Mouse (Mus musculus) intestine, embryonic 14.5 days (tissue): Measurements from ENCODE around the gene Hfe. TPM values are rescaled to one million over a fixed set of nuclear protein-coding genes. Genes with fewer than 3 reads are reported as not detected.
"Not testable (repeated sequence)": the region's sequence is repeated elsewhere in the genome, so short reads cannot be mapped to it uniquely, and the experiment has no call there.

Experiments
- ATAC-seq: fragments of 200-750 bp; cut with Nextera tagmentation; replicated peaks from 2 replicates; pipeline ENCODE4 v1.8.0; 2017; ENCODE audit warnings: low read depth, moderate number of reproducible peaks, moderate TSS enrichment, moderate library complexity; ENCODE audit not compliant: low FRiP score, low TSS enrichment
- DNase-seq: peaks from one replicate; pipeline ENCODE4 v3.0.0-alpha.2; 2018; ENCODE audit warnings: low spot score
- H3K27ac ChIP-seq: fragments of 300-500 bp; sonication (generic); 2 replicates; pipeline ENCODE4 v1.5.1; 2014; ENCODE audit warnings: low read depth, mild to moderate bottlenecking, control low read depth
- H3K27me3 ChIP-seq: fragments of 300-500 bp; sonication (generic); replicated peaks from 2 replicates; pipeline ENCODE4 v1.6.1; 2014; ENCODE audit warnings: low read length, control low read depth; ENCODE audit not compliant: control insufficient read depth, insufficient read depth
- H3K36me3 ChIP-seq: fragments of 300-500 bp; sonication (generic); 2 replicates; pipeline ENCODE4 v1.6.1; 2014; ENCODE audit warnings: low read length, control low read depth; ENCODE audit not compliant: control insufficient read depth, insufficient read depth
- H3K4me1 ChIP-seq: fragments of 300-500 bp; sonication (generic); replicated peaks from 2 replicates; pipeline ENCODE4 v1.6.1; 2014; ENCODE audit warnings: low read length, control low read depth, mixed read lengths; ENCODE audit not compliant: control insufficient read depth, insufficient read depth
- H3K4me2 ChIP-seq: fragments of 300-500 bp; sonication (generic); 2 replicates; pipeline ENCODE4 v1.6.1; 2014; ENCODE audit warnings: low read length
- H3K4me3 ChIP-seq: fragments of 300-500 bp; sonication (generic); 2 replicates; pipeline ENCODE4 v1.5.1; 2014; ENCODE audit warnings: low read depth, low read length, control low read depth, mixed read lengths
- H3K9ac ChIP-seq: fragments of 300-500 bp; sonication (generic); 2 replicates; pipeline ENCODE4 v1.6.1; 2014; ENCODE audit warnings: mild to moderate bottlenecking, low read length
- H3K9me3 ChIP-seq: fragments of 300-500 bp; sonication (generic); 2 replicates; pipeline ENCODE4 v1.6.1; 2016; ENCODE audit warnings: low read length, control low read depth; ENCODE audit not compliant: control insufficient read depth
- WGBS: fragments of 180-500 bp; shearing (Covaris S2); extraction: QIAGEN DNeasy Blood & Tissue Kit; methylation state at CpG from one replicate; pipeline ENCODE4 v1.1.7; 2014; 5-methylcytosine and 5-hydroxymethylcytosine counted together
- polyA plus RNA-seq: library from polyadenylated mRNA; unstranded; fragments of >200 nt; fragmentation: Nextera tagmentation; extraction: Ambion mirVana; gene quantifications from 2 replicates; pipeline ENCODE4 v1.2.1, GENCODE M21; 2014

Gene Hfe
- polyA plus RNA-seq, 1 experiment from 2014 or later: 7.8 TPM

DNA sequence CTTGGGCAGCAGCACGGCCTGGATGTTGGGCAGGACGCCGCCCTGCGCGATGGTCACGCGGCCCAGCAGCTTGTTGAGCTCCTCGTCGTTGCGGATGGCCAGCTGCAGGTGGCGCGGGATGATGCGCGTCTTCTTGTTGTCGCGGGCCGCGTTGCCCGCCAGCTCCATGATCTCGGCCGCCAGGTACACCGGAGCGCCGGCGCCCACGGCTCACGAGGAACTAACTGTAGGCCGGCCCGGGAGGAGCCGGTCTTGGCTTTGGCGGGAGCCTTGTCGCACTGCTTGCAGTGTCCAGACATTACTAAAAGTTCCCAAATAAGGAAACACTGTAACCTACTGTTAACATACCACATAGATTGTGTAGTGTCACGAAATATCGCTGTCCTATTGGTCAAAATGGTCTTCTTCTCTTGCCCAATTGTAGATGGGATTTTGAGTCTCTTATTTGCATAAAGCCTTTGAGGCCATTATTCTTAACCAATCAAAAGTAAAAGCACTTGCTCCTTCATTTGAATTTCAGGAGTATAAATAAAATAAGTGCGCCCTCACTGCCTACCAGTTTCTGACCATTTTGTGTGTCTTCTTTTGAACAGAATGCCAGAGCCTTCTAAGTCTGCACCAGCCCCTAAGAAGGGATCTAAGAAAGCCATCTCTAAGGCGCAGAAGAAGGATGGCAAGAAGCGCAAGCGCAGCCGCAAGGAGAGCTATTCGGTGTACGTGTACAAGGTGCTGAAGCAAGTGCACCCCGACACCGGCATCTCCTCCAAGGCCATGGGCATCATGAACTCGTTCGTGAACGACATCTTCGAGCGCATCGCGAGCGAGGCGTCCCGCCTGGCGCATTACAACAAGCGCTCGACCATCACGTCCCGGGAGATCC is 35.8 kb upstream of the Hfe start, which contains the start of gene Hist1h2bb:
Gene Hist1h2bb, plus strand, starts transcription at position 534 of the 880 bp plus-strand sequence.
- peak within 1 kb of the TSS; percentile 92 for H3K4me2 ChIP-seq
- peak within 1 kb of the TSS; percentile 89 for H3K9ac ChIP-seq
- under 1% methylated on average over 38 of the region's 58 CpGs for WGBS
- ATAC-seq: peak; percentile 89
- not testable (repeated sequence) for H3K36me3 ChIP-seq, H3K27me3 ChIP-seq, H3K9me3 ChIP-seq
- peak; percentile 91 for DNase-seq
- H3K4me1 ChIP-seq: peaks cover 19% of the 10 kb centered on the region
- peak within 1 kb of the TSS; percentile 44 for H3K4me3 ChIP-seq
- peak within 1 kb of the TSS; percentile 100 for H3K27ac ChIP-seq

DNA sequence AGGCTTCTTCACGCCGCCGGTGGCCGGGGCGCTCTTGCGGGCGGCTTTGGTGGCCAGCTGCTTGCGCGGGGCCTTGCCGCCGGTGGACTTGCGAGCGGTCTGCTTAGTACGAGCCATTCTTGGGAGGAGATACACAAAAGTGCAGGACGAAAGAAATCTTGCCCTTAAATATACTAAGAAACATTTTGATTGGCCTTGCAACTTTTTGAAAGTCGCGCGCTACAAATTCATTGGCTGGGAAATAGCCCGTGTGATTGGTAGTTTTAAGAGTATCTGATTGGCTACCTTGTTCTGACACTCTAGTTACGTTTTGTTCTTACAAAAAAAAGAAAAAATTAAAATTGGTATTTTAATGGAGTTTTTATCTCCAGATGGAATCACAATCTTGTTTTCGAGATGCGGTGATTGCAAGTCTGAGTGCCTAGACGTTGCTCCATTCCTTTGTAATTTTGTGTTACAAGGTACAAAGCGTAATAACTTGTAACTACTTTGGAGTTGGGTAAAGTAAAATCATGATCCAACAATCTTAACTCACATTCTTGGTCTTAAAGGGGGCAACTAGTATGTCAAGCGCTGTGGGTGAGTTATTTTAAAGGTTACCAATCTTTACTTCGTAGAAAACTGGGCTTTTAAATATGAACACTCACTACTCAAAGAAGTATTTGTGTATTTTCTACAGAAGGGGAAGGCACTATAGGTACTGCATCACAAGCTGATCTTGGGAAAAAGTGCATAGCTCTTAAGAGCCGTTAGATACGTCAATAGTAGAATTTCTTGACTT is 34.9 kb upstream of the Hfe start, which contains the start of gene Hist1h3c:
Gene Hist1h3c, minus strand, starts transcription at position 222 of the 781 bp plus-strand sequence.
- WGBS: under 1% methylated on average over 21 of the region's 28 CpGs
- Histone ChIP-seq H3K36me3 (no peaks in the 10 kb centered on the region), H3K27me3 (no peaks in the 10 kb centered on the region), H3K9ac (peak within 1 kb of the TSS; percentile 89), H3K4me2 (peak within 1 kb of the TSS; percentile 92), H3K27ac (peak within 1 kb of the TSS; percentile 100), H3K4me1 (peaks cover 20% of the 10 kb centered on the region), H3K4me3 (peak within 1 kb of the TSS; percentile 44), H3K9me3 (no peaks in the 10 kb centered on the region)
- DNase-seq: peak; percentile 88
- peak; percentile 67 for ATAC-seq

DNA sequence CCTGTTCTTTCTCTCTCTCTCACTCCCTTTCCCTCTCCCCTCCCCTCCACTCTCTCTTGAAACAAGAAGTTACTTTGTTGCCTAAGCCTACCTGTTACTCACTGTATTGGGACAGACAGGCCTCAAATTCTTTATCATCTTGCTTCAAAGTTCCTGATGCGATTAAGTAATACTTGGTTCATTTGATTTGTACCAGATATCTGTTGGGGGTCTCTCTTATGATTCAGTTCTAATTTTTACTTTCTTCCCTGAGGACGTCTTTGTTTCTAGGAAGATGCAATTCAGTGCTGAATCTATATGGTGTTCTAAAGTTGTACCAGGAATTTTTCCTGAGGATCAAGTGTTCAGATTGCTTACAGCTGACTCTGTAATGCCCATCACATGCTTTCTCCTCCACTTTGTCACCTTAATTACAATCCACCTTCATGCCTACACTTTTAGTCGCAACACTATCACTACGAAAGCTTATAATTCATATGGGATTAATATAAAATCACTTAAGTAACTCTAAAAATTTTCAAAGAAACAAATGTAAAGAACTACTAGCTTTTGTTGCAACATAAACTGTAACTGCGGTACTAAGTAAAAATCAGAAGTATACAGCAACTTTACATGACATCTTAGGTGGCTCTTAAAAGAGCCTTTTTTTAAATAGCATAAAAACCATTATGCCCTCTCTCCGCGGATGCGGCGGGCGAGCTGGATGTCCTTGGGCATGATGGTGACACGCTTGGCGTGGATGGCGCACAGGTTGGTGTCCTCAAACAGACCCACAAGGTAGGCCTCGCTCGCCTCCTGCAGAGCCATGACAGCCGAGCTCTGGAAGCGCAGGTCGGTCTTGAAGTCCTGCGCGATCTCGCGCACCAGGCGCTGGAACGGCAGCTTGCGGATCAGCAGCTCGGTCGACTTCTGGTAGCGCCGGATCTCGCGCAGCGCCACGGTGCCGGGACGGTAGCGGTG is 34.0 kb upstream of the Hfe start:
- no peak for DNase-seq
- ATAC-seq: no peak
- Histone ChIP-seq H3K4me3 (peak overlapping the region; percentile 44), H3K27me3 (no peaks in the 10 kb centered on the region), H3K27ac (peak overlapping the region; percentile 100), H3K9ac (peak overlapping the region; percentile 67), H3K9me3 (no peaks in the 10 kb centered on the region), H3K4me2 (peak overlapping the region; percentile 92), H3K36me3 (no peaks in the 10 kb centered on the region), H3K4me1 (peaks cover 23% of the 10 kb centered on the region)
- 4% methylated on average over 13 of the region's 36 CpGs for WGBS

DNA sequence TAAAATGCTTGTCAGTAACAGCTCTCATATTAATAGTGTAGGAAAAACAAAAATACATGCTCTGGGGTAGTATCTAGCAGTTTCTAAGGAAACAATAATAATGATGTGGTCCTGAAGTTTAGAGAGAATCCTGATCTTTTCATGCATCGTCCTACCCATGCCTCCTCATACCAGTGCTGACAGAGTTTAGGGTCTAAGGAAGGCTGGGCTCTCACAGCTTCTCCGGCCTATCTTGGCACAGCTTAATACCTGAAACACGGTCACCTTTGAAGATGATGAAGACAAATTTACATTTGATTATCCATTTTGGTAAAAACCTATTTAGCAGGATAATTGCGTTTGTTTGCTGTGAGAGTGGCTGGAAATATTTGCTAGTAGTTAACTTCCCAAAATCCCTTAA is 33.3 kb upstream of the Hfe start:
- Histone ChIP-seq H3K4me3 (peak overlapping the region; percentile 44), H3K27me3 (no peaks in the 10 kb centered on the region), H3K4me1 (peaks cover 23% of the 10 kb centered on the region), H3K9me3 (no peaks in the 10 kb centered on the region), H3K9ac (peak overlapping the region; percentile 67), H3K4me2 (peak overlapping the region; percentile 92), H3K27ac (peak overlapping the region; percentile 100), H3K36me3 (no peaks in the 10 kb centered on the region)
- DNase-seq (no peak), ATAC-seq (no peak)
- WGBS: 35% methylated on average over 4 of the region's 4 CpGs

DNA sequence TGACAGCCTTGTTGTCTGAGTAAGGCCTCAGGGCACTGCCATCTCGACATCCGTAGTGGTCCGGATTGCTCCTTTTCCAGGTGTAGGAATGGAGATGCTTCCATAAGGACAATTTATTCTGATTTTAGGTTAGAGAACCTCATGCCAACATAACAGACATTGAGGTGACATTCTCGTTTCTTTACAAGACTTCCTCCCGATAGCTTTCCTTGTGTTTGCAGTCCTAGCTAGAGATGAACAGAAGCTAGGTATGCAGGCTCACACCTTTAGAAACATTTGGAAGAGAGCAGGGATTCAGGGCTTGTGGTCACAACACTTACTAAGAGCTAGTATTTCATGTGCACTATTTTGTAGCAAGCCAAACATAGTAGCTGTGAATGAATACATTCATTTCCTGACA is 32.6 kb upstream of the Hfe start:
- DNase-seq (no peak), ATAC-seq (no peak)
- Histone ChIP-seq H3K4me3 (no peak overlapping the region), H3K9me3 (no peaks in the 10 kb centered on the region), H3K27ac (no peak overlapping the region), H3K4me2 (no peak overlapping the region), H3K4me1 (peaks cover 20% of the 10 kb centered on the region), H3K27me3 (no peaks in the 10 kb centered on the region), H3K36me3 (no peaks in the 10 kb centered on the region), H3K9ac (no peak overlapping the region)
- 83% methylated on average over 5 of the region's 5 CpGs for WGBS

DNA sequence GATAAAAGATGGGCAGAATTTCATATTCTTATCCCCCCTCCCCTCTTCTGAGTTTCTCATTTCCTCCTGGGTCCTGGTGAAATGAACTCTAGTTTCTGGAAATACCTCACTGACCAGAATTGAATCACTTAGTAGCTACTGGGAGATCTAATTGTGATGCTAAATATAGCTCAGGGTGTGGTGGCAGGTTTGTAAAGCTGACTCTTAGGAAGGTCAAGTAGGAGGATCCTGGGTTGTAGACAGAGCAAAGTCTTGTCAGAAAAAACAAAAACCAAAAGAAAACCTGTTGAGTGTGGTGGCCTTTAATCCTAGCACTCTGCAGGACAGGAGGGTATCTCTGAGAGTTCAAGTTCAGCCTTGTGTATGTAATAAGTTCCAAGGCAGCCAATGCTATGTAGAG is 31.4 kb upstream of the Hfe start:
- no peak overlapping the region for H3K4me3 ChIP-seq
- no peaks in the 10 kb centered on the region for H3K27me3 ChIP-seq
- no peaks in the 10 kb centered on the region for H3K9me3 ChIP-seq
- DNase-seq (no peak), ATAC-seq (no peak)
- no peak overlapping the region for H3K9ac ChIP-seq
- no peak overlapping the region for H3K4me2 ChIP-seq
- H3K36me3 ChIP-seq: no peaks in the 10 kb centered on the region
- H3K27ac ChIP-seq: no peak overlapping the region
- H3K4me1 ChIP-seq: peaks cover 20% of the 10 kb centered on the region

DNA sequence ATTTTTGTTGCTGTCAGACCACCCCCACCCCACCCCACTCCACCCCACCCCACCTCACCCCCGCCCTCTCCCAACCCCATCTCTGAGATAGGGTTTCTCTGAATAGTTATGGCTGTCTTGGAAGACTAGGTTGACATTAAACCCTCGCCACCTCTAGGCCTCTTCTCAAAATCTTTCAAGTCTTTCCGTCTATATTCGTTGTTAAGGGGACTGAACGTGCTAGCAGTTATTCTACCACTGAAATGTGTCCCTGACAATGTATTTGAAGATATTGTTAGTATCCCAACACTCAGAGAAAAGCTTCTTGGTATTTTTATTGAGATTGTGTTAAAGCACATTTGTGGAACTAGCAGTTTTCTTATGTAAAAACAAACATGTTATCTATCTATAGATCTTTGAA is 30.3 kb upstream of the Hfe start:
- no peak overlapping the region for H3K9ac ChIP-seq
- peak overlapping the region; percentile 97 for H3K27ac ChIP-seq
- no peak for DNase-seq

More for the DNA sequence above, 30.3 kb upstream of the Hfe start:
- H3K27me3 ChIP-seq: no peaks in the 10 kb centered on the region
- H3K4me2 ChIP-seq: peak overlapping the region; percentile 62
- H3K9me3 ChIP-seq: no peaks in the 10 kb centered on the region
- H3K4me3 ChIP-seq: no peak overlapping the region; the same call in 1 of the 2 replicates
- H3K36me3 ChIP-seq: no peaks in the 10 kb centered on the region
- H3K4me1 ChIP-seq: peaks cover 20% of the 10 kb centered on the region
- ATAC-seq: no peak
- WGBS: 73% methylated on average over 5 of the region's 5 CpGs
